Mouse (Mus musculus): ENCODE data around the gene Mef2d.

Mef2d gene

DNA sequence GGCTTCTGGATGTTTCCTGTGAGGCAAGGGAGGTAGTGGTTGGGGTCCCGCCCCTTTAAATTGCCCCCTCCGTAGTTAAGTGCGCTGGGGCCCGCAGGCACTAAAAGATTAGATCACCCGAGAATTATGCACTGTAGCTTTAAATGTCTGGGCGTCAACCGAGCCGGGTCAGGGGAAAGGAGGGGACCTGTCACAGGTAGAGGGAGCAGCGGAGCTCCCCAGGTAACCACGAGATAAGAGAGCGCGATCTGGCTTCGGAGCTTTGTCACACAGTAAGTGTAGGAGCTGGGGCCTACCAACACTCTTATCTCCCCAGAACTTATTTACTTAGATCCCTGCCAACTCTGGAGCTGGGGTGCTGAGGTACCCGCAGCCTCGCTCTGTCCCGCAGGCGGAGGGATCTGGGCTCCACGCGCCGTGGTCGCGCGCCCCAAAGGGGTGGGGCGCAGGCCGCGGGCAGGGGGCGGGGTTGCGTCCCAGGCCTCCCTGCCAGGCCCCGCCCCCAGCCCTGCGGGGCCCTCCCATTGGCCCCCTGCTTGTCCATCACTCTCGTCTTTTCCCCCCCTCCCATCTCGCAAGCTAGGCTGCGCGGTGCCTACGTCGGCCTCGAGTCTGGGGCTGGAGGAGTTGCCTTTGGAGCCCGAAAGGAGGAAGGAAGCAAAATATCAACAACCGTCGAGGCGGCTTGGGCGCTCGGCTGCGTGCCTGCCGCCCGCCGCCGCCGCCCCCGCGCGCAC, at the start of gene Mef2d:
Gene Mef2d (plus strand): TSS at position 586 of the 737 bp plus-strand sequence.
- peak; percentile 97 to 98 for DNase-seq

DNA sequence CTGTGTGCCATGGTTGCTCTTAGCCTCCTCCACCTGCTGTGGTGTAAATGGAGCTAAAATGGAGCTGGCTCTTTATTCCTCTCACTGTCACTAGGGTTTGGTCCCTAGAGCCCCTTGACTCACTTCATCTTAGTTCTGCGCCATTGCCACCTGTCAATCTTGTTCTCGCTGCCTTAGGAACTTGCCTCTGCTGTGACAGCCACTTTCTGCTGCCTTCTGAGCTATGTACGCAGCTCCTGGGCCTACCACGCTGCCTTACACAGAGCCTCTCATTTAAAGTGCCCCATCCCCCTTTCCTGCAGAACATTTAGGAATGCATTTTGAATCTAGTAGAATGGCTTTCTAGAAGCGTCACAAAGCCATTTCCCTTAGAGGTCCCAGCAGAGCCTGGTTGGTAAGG, 48.0 kb upstream of the Mef2d start:
- no peak for DNase-seq

DNA sequence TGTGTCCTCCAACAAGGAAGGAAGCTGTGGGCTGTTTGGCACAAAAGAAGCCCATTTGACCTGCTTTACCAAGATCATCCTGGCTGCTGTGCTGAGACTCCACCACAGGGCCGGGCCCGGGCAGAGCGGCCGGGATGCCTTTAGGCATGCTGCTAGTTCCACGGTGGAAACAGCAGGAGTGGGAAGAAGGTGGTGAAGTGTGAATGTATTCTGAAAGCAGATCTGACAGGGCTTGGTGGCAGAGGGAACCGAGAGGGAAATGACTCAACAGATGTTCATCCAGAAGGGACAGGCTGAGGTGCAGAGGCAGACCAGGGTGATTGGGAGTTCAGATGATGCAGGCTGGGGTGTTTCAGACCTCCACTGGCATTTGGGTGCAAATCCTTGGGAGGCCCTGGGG, 44.5 kb upstream of the Mef2d start:
- DNase-seq, result no peak

DNA sequence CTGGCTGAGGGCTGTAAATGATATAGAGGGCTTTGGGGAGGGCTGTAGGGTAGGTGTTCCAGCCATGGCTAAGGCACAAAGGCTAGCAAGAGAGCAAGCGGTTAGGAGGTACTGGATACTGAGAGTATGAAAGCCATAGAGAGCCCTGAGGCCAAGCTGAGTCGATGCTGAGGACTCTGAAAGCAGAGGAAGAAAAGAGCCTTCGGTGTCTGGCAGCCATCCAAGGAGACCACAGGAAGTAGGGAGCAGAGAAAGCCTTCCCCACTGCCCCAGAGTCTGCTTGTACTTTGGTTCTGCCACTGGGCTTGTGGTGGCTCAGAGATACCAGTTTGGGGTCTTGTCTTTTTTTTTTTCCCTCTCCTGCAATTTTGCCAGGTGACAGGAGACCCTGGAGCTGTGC, 41.9 kb upstream of the Mef2d start:
- DNase-seq, result no peak

DNA sequence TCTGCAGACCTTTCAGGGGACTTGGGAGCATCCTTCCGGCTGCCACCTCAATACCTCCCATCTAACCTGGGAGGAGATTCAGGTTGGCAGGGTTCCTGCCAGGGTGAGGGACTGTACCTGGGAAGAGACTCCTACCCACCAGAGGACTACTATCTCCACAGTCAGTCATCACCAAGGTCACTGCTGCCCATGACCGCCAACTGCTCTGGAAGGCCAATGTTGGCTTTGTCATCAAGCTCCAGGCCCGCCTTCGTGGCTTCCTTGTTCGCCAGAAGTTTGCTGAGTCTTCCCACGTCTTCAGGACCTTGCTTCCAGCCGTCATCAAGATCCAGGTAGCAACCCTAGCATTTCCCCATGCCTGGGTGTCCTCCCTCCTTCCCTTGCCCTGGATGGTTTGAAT, 40.4 kb upstream of the Mef2d start:
- DNase-seq, result no peak

DNA sequence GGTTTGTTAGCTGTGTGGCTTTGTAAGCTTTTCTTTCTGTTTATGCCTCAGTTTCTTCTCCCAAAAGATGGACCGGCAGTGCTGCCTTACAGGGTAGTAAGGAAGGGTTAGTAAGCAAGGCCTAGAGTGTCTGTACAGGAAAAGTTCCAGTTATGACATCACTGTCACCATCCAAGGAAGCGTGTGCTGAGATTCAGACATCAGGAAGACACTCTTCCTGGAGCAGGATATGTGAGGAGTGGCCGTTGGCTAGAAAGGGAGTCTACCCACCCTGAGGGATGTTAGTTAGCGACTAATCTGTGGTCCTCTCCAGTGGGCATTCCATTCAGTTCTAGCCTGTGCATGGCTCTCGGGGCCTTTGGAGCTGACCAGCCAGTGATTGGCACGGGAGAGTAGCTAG, 40.0 kb upstream of the Mef2d start:
- no peak for DNase-seq

DNA sequence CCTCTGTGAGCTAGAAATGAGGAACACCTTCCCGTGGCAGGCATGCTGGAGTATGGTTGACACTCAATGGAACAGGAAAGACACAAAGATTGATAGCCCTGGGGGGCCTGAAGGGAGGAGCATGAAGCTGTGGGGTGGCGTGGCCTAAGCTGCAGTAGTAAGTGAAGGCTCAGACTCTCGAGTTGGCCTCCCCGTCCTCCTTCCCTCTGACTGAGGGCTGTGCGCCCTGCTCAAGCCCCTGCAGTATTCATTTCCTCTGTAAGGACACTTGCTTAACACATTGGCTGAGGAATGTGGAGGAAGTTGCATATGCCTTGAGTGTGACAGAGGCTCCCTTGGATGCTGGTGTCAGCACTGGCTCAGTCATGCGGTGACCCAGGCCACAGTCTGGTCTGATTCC, 39.6 kb upstream of the Mef2d start:
- DNase-seq, result peak; percentile 22 to 35

DNA sequence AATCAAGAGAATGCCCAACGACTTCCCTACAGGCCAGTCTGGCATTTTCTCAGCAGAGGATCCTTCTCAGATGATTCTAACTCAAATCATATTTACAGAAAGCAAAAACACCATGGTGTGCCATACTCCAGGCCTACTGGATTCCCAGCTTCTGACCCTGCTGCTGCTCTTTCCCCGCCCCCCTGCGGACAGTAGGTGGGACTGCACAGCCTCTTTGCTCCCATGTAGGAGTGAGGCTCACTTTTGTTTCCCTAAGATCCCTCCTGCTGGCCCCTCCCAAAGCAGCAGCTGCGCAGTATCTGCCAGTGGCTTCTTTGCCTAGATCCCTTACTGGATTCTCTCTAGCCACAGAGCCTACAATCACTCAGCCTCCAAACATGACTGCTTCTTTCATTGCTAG, 36.0 kb upstream of the Mef2d start:
- no peak for DNase-seq

DNA sequence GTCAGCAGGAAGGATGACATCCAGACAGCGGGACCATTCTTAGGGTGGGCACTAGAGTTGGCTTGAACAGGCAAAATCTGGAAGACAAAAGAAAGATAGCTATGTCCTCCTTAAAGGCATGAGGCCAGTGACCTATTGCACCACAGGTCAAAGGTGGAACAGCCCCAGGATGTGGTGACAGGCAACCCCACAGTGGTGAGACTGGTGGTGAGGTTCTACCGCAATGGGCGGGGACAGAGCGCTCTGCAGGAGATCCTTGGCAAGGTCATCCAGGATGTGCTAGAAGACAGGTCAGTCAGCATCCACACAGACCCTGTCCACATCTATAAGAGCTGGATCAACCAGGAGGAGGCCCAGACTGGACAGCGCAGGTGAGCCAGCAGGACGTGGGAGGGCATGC, 33.0 kb upstream of the Mef2d start:
- DNase-seq, result no peak

DNA sequence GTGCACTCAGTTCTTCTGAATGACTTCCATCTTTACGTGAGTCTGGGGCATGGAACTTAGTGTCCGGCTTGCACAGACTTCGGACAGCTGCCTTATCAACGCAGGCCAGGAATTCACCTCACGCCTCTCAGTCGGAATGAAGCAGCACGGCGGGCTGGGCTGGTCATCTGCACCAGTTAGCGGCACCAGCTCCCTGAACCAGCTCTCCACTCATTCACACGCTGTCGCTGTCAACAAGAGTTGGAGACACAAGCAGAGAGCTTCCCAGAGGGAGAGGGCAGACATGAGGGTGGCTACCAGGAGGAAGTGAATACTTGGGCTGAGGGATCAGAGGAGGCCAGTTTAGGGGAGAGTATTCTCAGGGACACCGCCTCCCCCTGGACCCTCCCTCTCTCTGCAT, 27.8 kb upstream of the Mef2d start:
- DNase-seq, result no peak

DNA sequence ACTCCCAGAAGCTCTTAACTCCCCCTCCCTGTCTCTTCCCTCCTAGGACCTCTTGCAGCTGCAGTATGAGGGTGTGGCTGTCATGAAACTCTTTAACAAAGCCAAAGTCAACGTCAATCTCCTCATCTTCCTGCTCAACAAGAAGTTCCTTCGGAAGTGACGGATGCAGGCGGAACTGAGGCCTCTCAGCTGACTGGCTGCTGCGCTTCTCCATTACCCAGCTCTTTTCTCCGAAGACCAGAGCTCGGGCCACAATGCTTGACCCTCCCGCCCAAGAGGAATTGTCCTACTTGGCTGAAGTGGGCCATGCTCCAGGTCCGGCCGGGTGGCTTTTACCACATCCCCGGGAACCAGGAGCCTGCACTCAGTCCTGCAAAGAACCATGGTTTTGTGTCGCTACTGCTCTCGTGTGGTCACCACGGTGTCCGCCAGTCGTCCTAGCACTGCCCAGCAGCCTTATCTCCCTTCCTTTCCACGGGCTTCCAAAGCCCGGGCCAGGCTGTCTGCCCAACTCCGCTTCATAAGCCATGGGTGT, 22.0 kb upstream of the Mef2d start:
- peak; percentile 25 to 53 for DNase-seq

DNA sequence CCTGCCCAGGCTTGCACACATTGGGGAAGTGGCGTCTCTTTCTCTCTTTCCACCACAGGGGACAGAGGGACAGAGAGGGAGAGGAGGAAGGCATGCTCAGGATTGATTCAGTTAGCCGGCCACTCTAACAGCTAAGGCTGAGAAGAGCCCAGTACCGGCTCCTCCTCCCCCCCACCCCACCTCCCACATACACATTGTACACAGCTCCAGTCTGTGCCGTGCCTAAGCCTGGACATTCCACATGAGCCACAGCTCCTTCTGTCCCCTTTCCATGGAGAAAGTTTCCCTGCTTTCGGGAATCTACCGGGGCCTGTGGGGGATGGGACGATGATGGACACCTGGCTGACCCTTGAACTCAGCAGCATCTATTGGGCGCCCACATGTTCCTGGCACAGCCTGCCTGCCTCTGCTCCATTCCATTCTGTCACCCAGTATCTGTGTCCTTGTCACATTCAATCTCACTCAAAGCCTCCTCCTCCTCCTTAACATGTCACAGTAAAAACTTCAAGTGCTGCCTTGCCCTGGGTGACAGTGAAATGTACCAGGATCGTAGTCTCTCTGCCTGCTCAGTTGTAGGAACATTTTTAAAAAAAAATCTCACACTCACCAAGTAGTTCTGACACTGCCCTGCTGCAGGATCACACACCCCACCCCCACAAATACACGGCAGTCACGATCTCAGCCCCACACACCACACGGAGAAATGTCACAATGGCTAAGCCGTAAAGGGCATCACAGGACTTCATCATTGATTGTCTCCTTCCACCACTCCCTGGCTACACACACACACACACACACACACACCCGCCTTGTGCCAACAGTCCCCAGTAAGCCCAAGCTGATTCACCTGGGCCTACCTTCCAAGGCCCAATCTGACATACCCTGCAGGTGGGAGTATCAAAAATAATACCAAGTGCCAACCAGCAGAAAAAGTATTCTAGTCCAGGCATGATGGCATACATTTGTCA, 20.7 kb upstream of the Mef2d start:
- no peak for DNase-seq

DNA sequence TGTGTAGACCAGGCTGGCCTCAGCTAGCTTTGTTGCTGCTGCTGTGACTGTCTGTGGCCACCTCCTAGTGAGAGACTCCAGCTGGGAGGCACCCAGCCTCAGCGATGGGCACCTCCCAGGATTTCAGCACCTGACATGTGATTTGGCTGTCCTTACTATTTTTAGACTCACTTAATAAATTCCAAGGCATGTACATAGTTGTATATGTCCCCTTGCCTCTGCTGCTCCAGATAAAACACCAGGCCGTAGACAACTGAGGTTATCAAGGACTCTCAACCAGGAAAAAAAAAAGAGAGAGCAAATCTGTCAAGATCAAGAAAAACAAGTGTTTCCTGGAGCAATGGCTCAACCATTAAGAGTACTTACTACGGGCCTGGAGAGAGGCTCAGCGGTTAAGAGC, 17.0 kb upstream of the Mef2d start:
- DNase-seq, result peak in 1 of 2 experiments; percentile 62

DNA sequence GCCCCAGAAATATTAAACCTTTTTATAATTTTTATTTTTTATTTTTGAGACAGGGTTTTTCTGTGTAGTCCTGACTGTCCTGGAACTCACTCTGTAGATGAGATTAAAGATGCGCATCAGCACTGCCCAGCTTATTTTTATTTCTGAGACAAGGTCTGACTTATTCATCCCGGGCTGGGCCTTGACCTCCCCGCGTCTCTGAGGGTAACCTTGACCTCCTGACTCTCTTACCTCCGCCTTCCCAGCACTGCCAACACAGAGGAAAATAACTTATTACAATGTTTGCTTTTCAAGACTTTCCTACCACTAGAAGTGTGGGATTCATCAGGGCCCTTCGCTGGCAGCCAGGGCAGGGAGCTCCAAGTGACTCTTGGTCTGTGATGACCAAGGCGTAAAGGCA, 16.0 kb upstream of the Mef2d start:
- no peak for DNase-seq

DNA sequence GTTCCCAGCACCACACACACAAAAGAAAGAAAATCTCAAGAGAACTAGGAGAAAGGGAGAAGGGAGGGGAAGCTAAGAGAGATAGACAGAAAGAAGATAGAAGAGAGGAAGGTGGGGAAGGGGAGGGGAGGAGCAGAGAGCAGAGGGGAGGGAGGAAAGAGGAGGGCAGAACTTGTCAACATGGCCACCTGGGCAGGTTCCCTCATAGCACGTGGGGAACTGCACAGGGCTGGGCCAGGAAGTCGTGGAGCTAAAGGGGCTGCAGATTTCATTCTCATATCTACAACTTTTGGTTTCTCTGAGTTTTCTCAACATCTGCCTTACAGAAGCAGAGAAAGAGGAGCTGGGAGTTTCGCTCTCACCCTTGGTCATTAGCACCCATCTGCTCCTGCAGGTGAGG, 14.5 kb upstream of the Mef2d start:
- DNase-seq, result no peak

DNA sequence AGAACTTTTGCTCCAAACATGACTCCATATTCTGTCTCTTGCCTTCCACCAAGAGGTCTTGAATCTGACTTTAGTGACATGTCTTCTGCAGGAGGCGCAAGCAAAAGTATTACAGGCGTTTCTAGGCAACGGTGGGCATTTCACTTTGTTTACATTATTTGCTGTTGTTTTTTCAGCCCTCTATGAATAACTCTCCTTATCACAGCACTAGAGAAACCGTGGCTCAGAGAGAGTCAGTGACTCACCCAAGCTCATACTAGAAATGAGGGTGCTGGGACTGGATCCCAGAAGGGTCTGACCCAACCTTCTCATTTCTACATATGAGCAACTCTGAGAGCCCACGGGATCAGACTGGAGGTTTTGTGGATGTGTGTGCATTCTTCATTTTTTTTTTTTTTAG, 14.1 kb upstream of the Mef2d start:
- no peak for DNase-seq

DNA sequence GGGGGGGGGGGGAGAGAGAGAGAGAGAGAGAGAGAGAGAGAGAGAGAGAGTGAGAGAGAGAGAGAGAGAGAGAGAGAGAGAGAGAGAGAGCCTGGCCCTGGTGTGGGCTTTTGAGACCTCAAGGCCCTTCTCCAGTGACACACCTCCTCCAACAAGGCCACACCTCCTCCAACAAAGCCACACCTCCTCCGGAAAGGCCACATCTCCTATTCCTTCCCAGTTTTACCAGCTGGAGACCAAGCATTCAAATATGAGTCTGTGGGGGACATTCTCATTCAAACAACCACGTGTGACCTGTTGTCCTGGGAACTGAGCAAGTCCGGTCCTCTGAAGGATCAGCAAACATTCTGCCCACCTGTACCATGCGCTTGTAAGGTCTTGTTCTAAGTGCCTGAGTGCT, 13.2 kb upstream of the Mef2d start:
- no peak for DNase-seq

DNA sequence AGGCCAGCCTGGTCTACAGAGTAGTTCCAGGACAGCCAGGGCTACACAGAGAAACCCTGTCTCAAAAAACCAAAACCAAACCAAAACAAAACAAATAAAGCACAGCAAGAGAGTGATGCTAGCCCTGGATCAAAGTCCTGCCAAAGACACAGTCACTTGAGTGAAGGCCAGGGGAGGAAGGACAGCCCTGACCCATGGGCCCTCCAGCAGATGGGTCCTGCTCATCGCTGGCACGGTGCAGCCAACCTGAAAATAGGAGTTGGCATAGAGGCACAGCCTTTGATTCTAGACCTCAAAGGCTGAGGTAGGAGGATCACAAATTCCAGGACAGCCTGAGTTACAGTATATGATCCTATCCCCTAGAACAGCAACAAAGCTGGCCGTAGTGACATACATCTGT, 11.1 kb upstream of the Mef2d start:
- DNase-seq, result no peak

DNA sequence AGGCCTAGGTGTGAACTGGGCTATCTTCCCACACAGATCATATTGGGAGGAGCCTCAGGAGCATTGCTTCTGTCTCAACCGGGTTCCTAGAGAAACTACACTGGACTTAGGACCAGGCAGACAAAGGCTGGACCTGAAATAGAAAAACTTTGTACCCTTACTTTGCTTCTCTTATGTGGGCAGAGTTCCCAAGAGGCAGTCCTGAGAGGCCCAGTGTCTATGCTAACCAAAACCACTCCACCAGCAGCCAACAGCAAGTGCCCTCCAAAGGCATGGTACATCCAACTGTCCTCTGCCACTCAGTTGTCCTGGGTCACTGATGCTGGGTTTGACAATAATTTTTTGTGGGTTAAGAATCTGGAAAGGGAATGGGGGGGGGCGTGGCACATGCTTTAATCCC, 9.7 kb upstream of the Mef2d start:
- no peak for DNase-seq

DNA sequence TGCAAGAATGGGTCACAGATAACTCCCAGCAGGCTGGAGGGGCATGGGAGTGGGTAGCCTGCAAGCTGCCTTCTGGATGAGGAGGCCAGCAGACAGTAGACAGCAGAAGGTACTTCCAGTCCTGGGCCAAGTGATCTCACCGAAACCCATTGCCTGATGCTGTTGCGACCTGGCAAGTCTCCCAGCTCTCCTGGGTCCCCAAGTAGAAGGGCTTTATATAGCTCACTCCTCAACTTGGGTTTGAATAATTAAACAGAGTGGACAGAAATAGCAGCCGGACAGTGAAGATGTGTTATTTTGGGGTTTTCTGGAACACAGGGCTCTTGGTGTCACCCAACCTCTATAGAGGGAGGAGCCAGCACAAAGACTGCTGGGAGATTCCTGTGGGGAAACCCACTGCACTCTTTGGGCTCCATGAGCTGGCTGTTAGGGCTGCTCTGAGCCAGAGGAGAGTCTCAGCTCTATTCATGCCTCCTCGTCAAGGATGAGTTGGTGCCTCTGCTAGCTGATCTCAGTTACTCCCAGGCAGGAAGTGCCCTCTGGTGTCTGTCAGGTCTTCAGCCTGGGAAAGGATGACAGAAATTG, 8.9 kb upstream of the Mef2d start:
- peak; percentile 31 to 60 for DNase-seq

DNA sequence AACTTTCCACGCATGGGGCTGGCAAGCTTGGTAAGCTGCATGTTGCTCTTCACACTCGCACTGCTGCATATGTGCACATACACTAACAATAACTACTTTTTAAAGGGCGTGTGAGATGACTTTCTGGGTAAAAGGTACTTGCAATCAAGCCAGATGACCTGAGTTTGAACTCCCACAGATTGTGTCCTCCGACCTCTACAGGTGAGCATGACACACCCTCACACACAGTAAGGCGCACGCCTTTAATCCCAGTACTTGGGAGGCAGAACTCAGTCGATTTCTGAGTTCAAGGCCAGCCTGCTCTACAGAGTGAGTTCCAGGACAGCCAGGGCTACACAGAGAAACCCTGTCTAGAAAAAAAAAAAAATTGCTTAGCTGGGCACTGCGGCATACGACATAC, 5.8 kb upstream of the Mef2d start:
- no peak for DNase-seq

DNA sequence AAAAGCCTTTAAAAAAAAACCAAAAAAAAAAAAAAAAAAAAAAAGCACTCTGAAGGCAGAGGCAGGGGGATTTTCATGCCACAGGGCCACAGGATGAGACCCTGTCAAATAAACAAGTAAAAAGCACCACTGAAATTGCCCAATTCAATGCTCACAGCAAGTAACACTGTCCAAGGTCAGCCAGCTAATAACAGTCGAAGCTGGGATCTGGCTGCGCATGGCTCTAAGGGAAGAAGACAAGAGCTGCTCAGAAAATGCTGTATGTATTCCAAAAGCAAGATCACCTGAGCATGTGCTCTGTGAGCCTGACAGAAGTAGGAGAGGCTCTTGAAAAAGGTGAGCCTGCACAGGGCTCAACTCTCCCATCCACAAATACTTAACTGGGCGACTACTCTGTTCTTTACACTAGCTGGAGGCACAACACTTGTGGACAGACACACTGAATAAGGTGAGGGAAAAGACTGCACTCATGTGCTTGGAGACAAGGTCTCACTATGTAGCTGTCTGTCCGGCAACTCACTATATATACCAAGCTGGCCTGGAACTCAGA, 5.2 kb upstream of the Mef2d start:
- no peak for DNase-seq

DNA sequence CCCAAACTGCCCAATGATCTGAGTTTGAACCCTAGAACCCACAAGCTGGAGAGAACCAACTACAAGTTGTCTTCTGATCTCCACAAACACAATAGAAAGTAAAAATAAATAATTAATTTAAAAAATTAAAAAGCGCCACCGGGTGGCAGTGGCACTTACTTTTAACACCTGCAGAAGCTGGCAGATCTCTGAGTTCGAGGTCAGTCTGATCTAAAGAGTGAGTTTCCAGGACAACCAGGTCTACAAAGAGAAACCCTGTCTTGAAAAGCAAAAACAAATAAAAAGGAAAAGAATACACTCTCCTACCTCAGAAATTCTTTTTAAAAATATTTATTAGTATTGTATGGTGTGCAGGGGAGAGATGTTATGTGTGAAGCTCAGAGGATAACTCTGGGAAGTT, 4.4 kb upstream of the Mef2d start:
- peak in 1 of 2 experiments; percentile 21 for DNase-seq

Data from lung, postnatal 4 days (tissue).